Mouse (Mus musculus) adrenal gland, adult 18-20 months (tissue): ENCODE data around the gene Snx7. TPM values are rescaled to one million over a fixed set of nuclear protein-coding genes. Genes with fewer than 3 reads are reported as not detected.

ENCODE experiments used
- DNase-seq, 2 experiments: peaks; one replicate each; pipeline ENCODE4 v3.0.0; 2021 to 2022; ENCODE audit warnings: low spot score in 2 of 2
- long read RNA-seq, 2 experiments: library from polyadenylated mRNA; stranded (forward); transcript quantifications; one replicate each; pipeline ENCODE4 v2.0.0; 2021
- total RNA-seq, 2 experiments: library from RNA; stranded (reverse); gene quantifications; 1 replicate in 1 of 2; 2 replicates in 1 of 2; pipeline ENCODE4 v1.2.3; 2021

The Snx7 gene
- 10 to 100 TPM; 26.7 to 44.8 TPM for total RNA-seq
- long read RNA-seq, experiment 1, transcript Snx7-201 (9 exons, 2,021 nt) = major isoform, 21 of 23 reads
- long read RNA-seq, experiment 1, partial matches to known transcripts = 0 of 23 reads
- long read RNA-seq, experiment 1, other reads (novel, unspliced or antisense) = 0 of 23 reads
- long read RNA-seq, experiment 2, transcript Snx7-203 (8 exons, 1,588 nt) = minor isoform, 8 of 101 reads
- long read RNA-seq, experiment 2, transcript Snx7-201 (9 exons, 2,021 nt) = major isoform, 84 of 101 reads
- long read RNA-seq, experiment 2, partial matches to known transcripts = 4 of 101 reads
- long read RNA-seq, experiment 2, other reads (novel, unspliced or antisense) = 3 of 101 reads

GRCm38 (mm10) chr3:117868637-117869323 lies at the start of gene Snx7:
Snx7 (minus strand) TSS chr3:117868936.
- DNase-seq = peak; percentile 91 to 92

GRCm38 (mm10) chr3:117915420-117915819 lies 46.7 kb upstream of the Snx7 start:
- peak in 1 of 2 experiments; percentile 23 for DNase-seq

DNA sequence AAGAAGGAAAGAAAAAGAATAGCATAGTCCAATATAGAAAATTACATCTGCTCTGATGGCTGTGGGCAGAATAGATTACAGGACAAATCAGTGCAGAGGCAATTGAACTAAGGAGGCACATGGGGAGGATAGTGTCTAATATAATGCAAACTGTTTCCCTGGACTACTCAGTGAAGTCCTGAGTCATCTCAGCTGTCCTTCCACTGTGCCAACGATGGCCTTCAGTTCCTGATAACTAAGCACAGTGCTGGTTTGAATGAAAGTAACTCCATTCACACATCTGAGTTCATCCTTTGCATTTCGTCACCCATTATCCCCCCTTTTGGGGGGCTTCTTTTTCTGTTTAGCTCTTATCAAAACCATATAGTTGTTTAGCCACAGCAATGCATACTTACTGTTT lies 25.0 kb upstream of the Snx7 start:
- peak; percentile 6 to 18 for DNase-seq

DNA sequence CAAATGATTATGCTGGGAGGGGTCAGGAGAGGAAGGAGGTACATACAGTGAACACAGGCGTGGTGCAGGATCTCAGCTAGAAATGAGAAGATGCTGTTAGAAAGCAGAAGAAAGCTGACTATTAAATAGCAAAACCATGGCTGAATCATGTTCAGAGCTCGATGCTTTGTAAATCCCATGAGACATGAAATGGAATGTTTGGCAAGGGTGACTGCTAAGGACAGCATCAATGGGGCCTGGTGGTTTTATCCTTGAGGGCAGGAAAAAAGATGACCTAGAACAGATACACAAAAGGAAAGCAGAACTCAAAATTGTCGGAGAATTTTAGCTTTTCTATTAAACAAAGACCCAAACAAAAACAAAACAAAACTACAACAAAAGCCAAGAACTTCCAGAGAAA lies 6.7 kb upstream of the Snx7 start:
- no peak for DNase-seq

DNA sequence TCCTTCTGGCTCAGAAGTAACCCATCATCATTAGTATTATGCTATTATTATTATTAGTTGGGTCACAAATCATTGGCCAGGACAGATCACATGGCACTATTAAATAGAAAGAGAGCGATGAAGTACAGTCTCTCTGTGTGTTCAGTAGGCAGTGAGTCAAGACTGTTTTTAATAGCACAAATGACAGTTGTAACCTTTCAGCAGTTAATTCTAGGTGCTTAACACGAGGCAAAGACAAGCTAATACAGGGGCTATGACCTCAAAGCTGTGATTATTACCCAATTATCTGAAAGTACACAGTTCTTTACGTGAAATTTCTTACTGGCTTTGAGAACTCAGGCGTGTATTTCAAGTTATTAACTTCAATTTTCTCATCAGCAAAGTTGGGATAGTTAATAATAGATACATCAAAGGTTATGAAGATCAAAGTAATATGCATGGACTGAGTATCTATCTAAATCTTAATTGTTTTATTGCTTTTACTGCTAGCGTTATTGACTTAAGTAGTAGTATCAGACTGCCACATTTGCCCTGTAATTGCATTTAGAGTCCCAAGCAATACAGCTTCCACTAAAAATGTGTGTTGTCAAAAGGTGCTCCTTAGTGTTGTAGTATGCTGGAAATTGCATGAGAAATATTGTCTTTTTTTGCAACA lies 4.6 kb upstream of the Snx7 start:
- no peak for DNase-seq

- DNase-seq = no peak
Observed at GRCm38 (mm10) chr3:117869324-117869715, 584 bp upstream of the Snx7 start.

GRCm38 (mm10) chr3:117868091-117868490 lies 645 bp downstream of the Snx7 start:
- DNase-seq = no peak

DNA sequence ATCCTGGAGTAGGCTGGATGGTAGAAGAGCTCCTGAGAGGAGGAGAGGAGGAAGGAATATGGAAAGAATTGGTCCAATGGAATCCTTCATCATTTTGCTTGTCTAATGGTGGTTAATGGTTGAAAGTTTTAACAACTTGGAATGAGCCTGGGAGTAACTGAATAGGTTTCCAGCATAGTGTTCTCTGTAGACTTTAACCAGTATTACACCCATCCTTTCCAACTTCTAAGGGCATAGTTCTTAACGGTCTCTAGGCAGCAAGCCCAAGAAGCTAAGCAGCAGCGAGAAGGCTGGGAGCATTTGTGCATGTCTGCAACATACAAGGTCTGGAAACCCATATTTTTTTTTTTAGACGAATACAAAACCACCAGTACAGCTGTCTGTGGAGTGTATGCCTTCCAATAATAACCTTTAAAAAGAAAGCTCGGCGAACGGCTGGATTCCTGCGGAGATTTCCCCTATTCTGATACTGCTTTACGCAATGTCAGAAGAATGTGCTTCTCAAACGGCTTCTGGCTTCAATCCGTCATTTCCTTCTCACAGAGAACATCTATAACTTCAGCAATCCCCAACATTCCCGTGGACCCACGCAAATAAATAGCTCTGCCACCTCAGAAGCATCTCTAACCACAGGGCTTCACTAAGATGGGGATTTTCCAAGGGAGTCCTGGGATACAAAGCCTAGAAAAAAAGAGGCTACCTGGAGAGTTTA lies 1.9 kb downstream of the Snx7 start:
- no peak for DNase-seq

- no peak for DNase-seq
Observed at GRCm38 (mm10) chr3:117865621-117866020, 3.1 kb downstream of the Snx7 start.

DNA sequence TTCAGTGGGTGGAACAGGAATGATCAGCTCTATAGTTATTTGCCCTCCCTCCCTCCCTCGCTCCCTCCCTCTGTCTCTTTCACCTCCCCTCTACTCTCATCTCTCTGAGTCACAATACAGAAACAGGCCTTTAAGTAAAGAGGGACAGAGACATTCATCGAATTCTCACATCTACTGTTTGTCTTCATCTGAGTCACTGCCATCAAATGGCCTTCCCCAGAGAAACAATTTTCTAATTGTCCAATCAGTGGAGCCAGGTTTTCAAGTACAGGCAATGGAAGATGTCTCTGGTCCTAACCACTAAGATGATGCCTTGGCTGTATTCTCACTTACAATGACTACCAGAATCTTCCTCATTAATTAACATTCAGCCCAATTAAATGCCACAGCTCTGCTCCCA lies 5.8 kb downstream of the Snx7 start:
- DNase-seq = no peak

- DNase-seq = no peak
Observed at GRCm38 (mm10) chr3:117861977-117862434, 6.7 kb downstream of the Snx7 start.

- DNase-seq = no peak
Observed at GRCm38 (mm10) chr3:117858996-117859395, 9.7 kb downstream of the Snx7 start.

- no peak for DNase-seq
Observed at GRCm38 (mm10) chr3:117853729-117854128, 15.0 kb downstream of the Snx7 start.

DNA sequence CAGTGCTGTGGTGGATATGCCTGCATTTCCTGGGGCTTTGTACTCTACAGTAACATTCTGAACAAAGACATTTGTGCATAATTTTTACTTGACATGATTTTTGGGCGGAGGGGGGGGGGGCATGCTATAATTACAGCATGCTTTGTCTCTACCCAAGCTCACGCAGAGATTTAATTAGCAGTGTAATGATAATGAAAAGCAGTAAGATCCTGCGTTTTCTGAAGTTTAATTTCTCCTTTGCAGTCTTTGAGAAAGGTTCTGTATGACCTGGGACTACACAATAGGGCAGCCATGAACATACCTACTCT lies 16.7 kb downstream of the Snx7 start:
- DNase-seq = no peak

- no peak for DNase-seq
Observed at GRCm38 (mm10) chr3:117851278-117852053, 17.3 kb downstream of the Snx7 start.

GRCm38 (mm10) chr3:117848866-117849265 lies 19.9 kb downstream of the Snx7 start:
- DNase-seq = no peak

GRCm38 (mm10) chr3:117842658-117843057 lies 26.1 kb downstream of the Snx7 start:
- no peak for DNase-seq

DNA sequence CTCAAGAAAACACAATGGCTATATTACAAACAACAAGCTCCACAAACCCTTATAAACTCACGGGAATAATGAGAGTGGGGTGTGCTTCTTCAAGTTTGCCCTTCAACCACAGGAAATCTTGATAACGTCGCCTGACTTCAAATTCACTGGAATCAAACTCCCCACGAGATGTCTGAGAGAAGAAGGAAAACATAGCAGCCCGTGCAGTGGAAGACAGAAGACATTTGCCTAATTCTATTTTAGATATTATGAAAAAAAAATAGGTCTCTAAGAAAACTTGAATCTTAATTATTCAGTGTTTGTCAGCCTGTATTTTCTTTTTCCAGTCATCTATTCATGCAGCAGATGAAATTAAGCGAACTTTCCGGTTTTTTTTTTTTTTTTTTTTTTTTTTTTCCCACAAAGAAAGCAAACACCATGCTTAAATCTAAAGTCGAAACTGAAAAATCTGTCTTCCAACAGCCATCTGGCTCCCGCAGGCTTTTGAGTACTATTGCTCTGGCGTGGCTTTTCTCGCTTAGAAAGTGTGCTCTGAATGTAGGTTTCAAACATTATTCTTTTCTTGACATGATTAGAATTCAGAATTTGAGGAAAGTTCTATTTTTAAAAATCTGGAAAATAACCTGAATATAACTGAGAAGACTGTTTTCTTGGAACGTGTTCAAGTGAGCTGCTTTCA lies 28.7 kb downstream of the Snx7 start:
- DNase-seq = no peak

DNA sequence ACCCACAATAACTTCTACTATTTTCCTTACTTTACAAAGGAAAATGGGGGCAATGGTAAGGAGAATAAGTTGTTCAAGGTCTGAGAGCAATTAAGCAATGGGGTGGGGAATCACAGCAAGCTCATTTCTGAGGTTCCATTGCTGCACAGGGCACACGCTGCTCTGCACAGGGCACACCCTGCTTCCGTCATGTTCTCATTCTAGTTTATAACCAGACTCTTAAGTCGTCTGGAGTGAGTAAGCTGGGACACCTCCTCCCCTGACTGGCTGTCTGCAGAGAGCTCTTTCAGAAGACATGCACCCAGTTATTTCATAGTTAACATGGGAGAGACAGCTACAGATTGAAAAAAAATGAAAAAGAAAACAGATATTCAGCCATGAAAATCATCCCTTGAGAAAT lies 30.7 kb downstream of the Snx7 start:
- DNase-seq = no peak

- DNase-seq = no peak
Observed at GRCm38 (mm10) chr3:117826486-117827200, 42.1 kb downstream of the Snx7 start.
